8 mouse cellular contexts compared by ENCODE assay signal in the genomic region with DNA sequence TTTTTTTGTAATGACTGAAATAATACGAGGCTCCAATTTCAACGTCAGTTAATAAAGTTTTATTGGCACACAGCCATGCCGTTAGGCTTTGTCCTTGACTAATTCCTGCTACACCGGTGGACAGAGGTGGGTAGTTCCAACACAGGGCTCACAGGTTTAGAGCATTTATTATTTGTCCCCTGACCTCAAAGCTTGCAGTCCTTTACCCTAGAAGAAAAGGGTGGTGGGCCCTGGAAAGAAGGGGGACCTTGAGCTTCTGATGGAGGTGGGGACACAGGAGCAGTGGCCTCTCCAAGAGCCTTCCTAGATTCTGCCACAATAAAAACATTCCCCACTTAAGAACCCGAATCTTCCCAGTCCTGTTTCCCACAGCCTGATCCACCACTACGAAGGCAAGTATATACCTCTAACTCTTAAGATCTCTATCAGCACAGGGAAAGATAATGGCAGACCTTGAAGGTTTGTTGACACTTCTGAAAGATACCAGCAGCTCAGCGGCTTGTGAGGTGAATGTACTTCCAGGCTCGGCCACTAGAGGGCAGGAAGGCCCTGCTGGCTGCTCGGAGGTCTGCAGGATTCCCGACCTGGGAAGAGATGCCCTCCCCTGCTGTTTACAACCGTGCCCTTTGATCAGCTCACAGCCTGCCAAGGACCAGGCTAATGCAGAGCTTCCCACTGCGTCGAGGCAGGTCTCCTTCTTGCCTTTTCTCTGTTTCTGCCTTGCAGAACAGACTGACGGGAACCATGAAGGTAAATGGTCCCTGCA. TPM values are rescaled to one million over a fixed set of nuclear protein-coding genes. Genes with fewer than 3 reads are reported as not detected.
DNase-seq lines count a peak whose midpoint lies in the region; ATAC-seq and TF ChIP-seq lines count a peak whose summit lies in the region.

No protein-coding gene starts in this region.

- 0 out of 4 replicates have a peak, but pooled peaks cover 0 to 3% of the 10 kb centered on the region in 2 experiments for H3K4me1 ChIP-seq in CH12.LX (ENCODE audit: control insufficient read depth in 1 of 2, insufficient read depth in 2 of 2)
- H3K4me1 ChIP-seq in forebrain, embryonic 11.5 days (replicated peaks; ENCODE audit: control insufficient read depth, insufficient read depth, low read length): peaks cover 5% of the 10 kb centered on the region; the same call in 1 of the 2 replicates
- H3K4me1 ChIP-seq in lung, embryonic 15.5 days: peaks cover 31% of the 10 kb centered on the region

- no peaks in the 10 kb centered on the region for H3K9me3 ChIP-seq in CH12.LX (replicated peaks; ENCODE audit: low read length)
- H3K9me3 ChIP-seq in forebrain, embryonic 11.5 days (ENCODE audit: control insufficient read depth, low read length): no peaks in the 10 kb centered on the region
- H3K9me3 ChIP-seq in lung, embryonic 15.5 days: no peaks in the 10 kb centered on the region

- peak; percentile 90 to 92 for TF ChIP-seq CTCF in CH12.LX (conservative IDR thresholded peaks at IDR 0.05 in 1 of 2, IDR thresholded peaks at IDR 0.05 in 1 of 2; ENCODE audit: low read depth in 2 of 2, low read length in 2 of 2)

- dilution Hi-C loops in CH12.LX (cut with MboI; ENCODE audit: extremely low pct_ligation_motif_present, extremely low pct_unique_long_range_greater_than_20kb, low sequenced_read_pairs): no loop called here

- H3K9ac ChIP-seq in CH12.LX (ENCODE audit: insufficient read depth, low read depth): no peak overlapping the region
- no peak overlapping the region for H3K9ac ChIP-seq in forebrain, embryonic 11.5 days (ENCODE audit: low read length)
- H3K9ac ChIP-seq in lung, embryonic 15.5 days: no peak overlapping the region

- TF ChIP-seq RAD21 in CH12.LX (IDR thresholded peaks at IDR 0.05; ENCODE audit: low read depth, low read length): peak; percentile 83

- ATAC-seq in forebrain, embryonic 11.5 days (replicated peaks; ENCODE audit: low FRiP score): peak; percentile 81
- no peak for ATAC-seq in lung, embryonic 15.5 days (ENCODE audit: borderline replicate concordance, extremely low read depth, low FRiP score, low TSS enrichment)

- no peak overlapping the region for H3K4me2 ChIP-seq in CH12.LX (ENCODE audit: insufficient read depth, low read depth, poor library complexity, severe bottlenecking)
- peak overlapping the region; percentile 12; the same call in 1 of the 2 replicates for H3K4me2 ChIP-seq in forebrain, embryonic 11.5 days (ENCODE audit: low read depth, low read length, severe bottlenecking)
- H3K4me2 ChIP-seq in lung, embryonic 15.5 days: 0 out of 2 replicates have a peak overlapping the region, but pooled peaks have one; percentile 21

- in situ Hi-C loops in CH12.LX (cut with MboI; ENCODE audit: low pct_ligation_motif_present, low pct_unique_long_range_greater_than_20kb, low sequenced_read_pairs): loop anchor here (5.0 kb wide), 2 partner anchors 35 to 80 kb away; no protein-coding TSS in a partner anchor

- no peaks in the 10 kb centered on the region for H3K79me2 ChIP-seq in CH12.LX (replicated peaks; ENCODE audit: control insufficient read depth, extremely low read depth, insufficient read depth, poor library complexity, severe bottlenecking)

- no peak for TF ChIP-seq EP300 in CH12.LX (IDR thresholded peaks at IDR 0.05; ENCODE audit: low read length)

- no peak for TF ChIP-seq POLR2A in CH12.LX (IDR thresholded peaks at IDR 0.05; ENCODE audit: low read depth, low read length)

- 25% methylated on average over 14 of the region's 14 CpGs for WGBS in forebrain, embryonic 11.5 days
- WGBS in large intestine, adult 2 months: 8% methylated on average over 14 of the region's 14 CpGs
- WGBS in lung, embryonic 15.5 days: 15% methylated on average over 14 of the region's 14 CpGs

- intact Hi-C loops in heart, postnatal 14 days (cut with DNase I): loop anchor here (1.0 to 5.0 kb wide), 4 partner anchors 80 to 198 kb away; no protein-coding TSS in a partner anchor

- no peak overlapping the region for H3K27ac ChIP-seq in CH12.LX (ENCODE audit: insufficient read depth, low read depth)
- no peak overlapping the region for H3K27ac ChIP-seq in forebrain, embryonic 11.5 days (ENCODE audit: low read depth, low read length)
- no peak overlapping the region for H3K27ac ChIP-seq in lung, embryonic 15.5 days

- peaks cover 51% of the 10 kb centered on the region for H3K27me3 ChIP-seq in CH12.LX (replicated peaks)
- no peaks in the 10 kb centered on the region; the same call in 1 of the 2 replicates for H3K27me3 ChIP-seq in forebrain, embryonic 11.5 days (ENCODE audit: control insufficient read depth, insufficient read depth, low read length)
- H3K27me3 ChIP-seq in lung, embryonic 15.5 days: peaks cover 9% of the 10 kb centered on the region

- no peaks in the 10 kb centered on the region for H3K36me3 ChIP-seq in CH12.LX (replicated peaks in 1 of 2; ENCODE audit: control insufficient read depth in 1 of 2, insufficient read depth in 1 of 2, low read length in 1 of 2)
- H3K36me3 ChIP-seq in forebrain, embryonic 11.5 days (ENCODE audit: control insufficient read depth, insufficient read depth, low read length): no peaks in the 10 kb centered on the region
- H3K36me3 ChIP-seq in lung, embryonic 15.5 days: no peaks in the 10 kb centered on the region

- no peak overlapping the region for H3K4me3 ChIP-seq in CH12.LX (replicated peaks in 1 of 3; ENCODE audit: low read depth in 2 of 3, low read length in 2 of 3, poor library complexity in 1 of 3)
- H3K4me3 ChIP-seq in forebrain, embryonic 11.5 days (ENCODE audit: low read depth, low read length): no peak overlapping the region
- no peak overlapping the region for H3K4me3 ChIP-seq in lung, embryonic 15.5 days

- DNase-seq in CH12.LX (ENCODE audit: extremely low read depth): peak; percentile 62
- peak; percentile 44 for DNase-seq in c-Kit-positive CD71-negative TER-119-negative erythroid progenitor cells, embryonic 14.5 days (ENCODE audit: low read depth)
- DNase-seq in forebrain, embryonic 11.5 days (ENCODE audit: low spot score): peak; percentile 95
- DNase-seq in heart, postnatal 14 days: peak; percentile 88 to 94
- DNase-seq in large intestine, adult 2 months (ENCODE audit: low read depth, low spot score): peak; percentile 69
- DNase-seq in ovary, postnatal 10 days (ENCODE audit: low spot score): peak; percentile 74
- DNase-seq in thymus, postnatal 0 days (ENCODE audit: low spot score): peak; percentile 76

TF ChIP-seq in CH12.LX, 34 proteins besides CTCF, POLR2A, EP300 and RAD21:
- peak; percentile 78 for TF ChIP-seq SMC3 (IDR thresholded peaks at IDR 0.05; ENCODE audit: low read depth, low read length)
- no peak for TF ChIP-seq USF2 (conservative IDR thresholded peaks at IDR 0.05; ENCODE audit: low read depth, low read length)
- TF ChIP-seq HCFC1 (IDR thresholded peaks at IDR 0.05; ENCODE audit: low read depth, low read length): no peak
- peak; percentile 20; the same call in 1 of the 2 replicates for TF ChIP-seq ZC3H11A (IDR thresholded peaks at IDR 0.05; ENCODE audit: low read depth, low read length)
- no peak for TF ChIP-seq TCF12 (IDR thresholded peaks at IDR 0.05; ENCODE audit: low read depth, low read length)

RNA-seq across cellular contexts. Expression of a gene that starts 17.7 kb away (rescaled TPM):
- total RNA-seq in CH12.LX (2012; rRNA removed) (1.0 and 2.5 TPM in 2 replicates), CH12.LX (2014; rRNA removed) (0.32 TPM in 1 of 2 replicates, not detected in the other)
- 1.1 and 1.3 TPM in 2 replicates for polyA plus RNA-seq in CH12.LX (2012; ENCODE audit: insufficient read length, low read depth)
- 0.35 and 0.96 TPM in 2 replicates for polyA plus RNA-seq in forebrain, embryonic 11.5 days (2014; fragmentation: Nextera tagmentation; extraction: Ambion mirVana)
- 10 to 100 TPM in 1 of 2 experiments, 1 to 10 TPM in 1; 9.9 to 12.5 TPM for total RNA-seq in heart, postnatal 14 days (2021)
- polyA plus RNA-seq in large intestine, adult 2 months (2012; rRNA removed): 63.6 and 113 TPM in 2 replicates
- polyA plus RNA-seq in lung, embryonic 15.5 days (2015; fragmentation: Nextera tagmentation; extraction: Ambion mirVana): 6.5 and 7.7 TPM in 2 replicates
- 1.7 and 1.9 TPM in 2 replicates for polyA plus RNA-seq in thymus, postnatal 0 days (2015; fragmentation: Nextera tagmentation; extraction: Ambion mirVana)

RNA-seq across cellular contexts. Expression of a gene that starts 34.0 kb away (rescaled TPM):
- total RNA-seq in CH12.LX (2012; rRNA removed): not detected in 2 replicates
- not detected in 2 replicates for total RNA-seq in CH12.LX (2014; rRNA removed)
- polyA plus RNA-seq in CH12.LX (2012; ENCODE audit: insufficient read length, low read depth): not detected in 2 replicates
- polyA plus RNA-seq in forebrain, embryonic 11.5 days (2014; fragmentation: Nextera tagmentation; extraction: Ambion mirVana): 8.1 and 12.1 TPM in 2 replicates
- not detected for total RNA-seq in heart, postnatal 14 days (2021)
- polyA plus RNA-seq in large intestine, adult 2 months (2012; rRNA removed): 0.17 TPM in 1 of 2 replicates, not detected in the other
- 1.7 and 2.0 TPM in 2 replicates for polyA plus RNA-seq in lung, embryonic 15.5 days (2015; fragmentation: Nextera tagmentation; extraction: Ambion mirVana)
- 0.23 TPM in 1 of 2 replicates, not detected in the other for polyA plus RNA-seq in thymus, postnatal 0 days (2015; fragmentation: Nextera tagmentation; extraction: Ambion mirVana)

RNA-seq across cellular contexts. Expression of a gene that starts 34.1 kb away (rescaled TPM):
- total RNA-seq in CH12.LX (2012; rRNA removed): not detected in 2 replicates
- total RNA-seq in CH12.LX (2014; rRNA removed): not detected in 2 replicates
- polyA plus RNA-seq in CH12.LX (2012; ENCODE audit: insufficient read length, low read depth): not detected in 2 replicates
- polyA plus RNA-seq in forebrain, embryonic 11.5 days (2014; fragmentation: Nextera tagmentation; extraction: Ambion mirVana): 4.7 and 5.6 TPM in 2 replicates
- total RNA-seq in heart, postnatal 14 days (2021): not detected
- polyA plus RNA-seq in large intestine, adult 2 months (2012; rRNA removed): 0.01 TPM in 1 of 2 replicates, not detected in the other
- polyA plus RNA-seq in lung, embryonic 15.5 days (2015; fragmentation: Nextera tagmentation; extraction: Ambion mirVana): 0.52 and 0.69 TPM in 2 replicates
- polyA plus RNA-seq in thymus, postnatal 0 days (2015; fragmentation: Nextera tagmentation; extraction: Ambion mirVana): not detected in 2 replicates

Comparison
In these comparisons a context has a peak if more than half of its experiments do, and no peak if none do; other contexts are left out.
1. DNase-seq: peak in every context shown above with its lines; median percentile 95 in forebrain, embryonic 11.5 days; 91 in heart, postnatal 14 days; 76 in thymus, postnatal 0 days; 74 in ovary, postnatal 10 days; 69 in large intestine, adult 2 months; 62 in CH12.LX; 44 in c-Kit-positive CD71-negative TER-119-negative erythroid progenitor cells, embryonic 14.5 days.